13 mouse cellular contexts compared by ENCODE assay signal in genomic region chr6:59303031-59303430, GRCm38 (mm10).
DNase-seq lines count a peak whose midpoint lies in the region.
"Had no signal": no experiment of that assay in that cellular context is flagged by ENCODE, and none has a peak within 500 bp of the region (broad histone marks: within the 10 kb centered on the region; RNA-seq: fewer than 3 reads in every experiment).

No protein-coding gene starts in this region.

- peak; percentile 1 for DNase-seq in embryo, embryonic 10.5 days (ENCODE audit: low spot score)
- DNase-seq in embryo, embryonic 9.5 days (ENCODE audit: extremely low spot score) = no peak
- peak; percentile 19 to 27 for DNase-seq in heart, postnatal 10 days
- DNase-seq in heart, postnatal 36 days = no peak
- peak; percentile 63 for DNase-seq in cerebellum, adult 9-11 months
- peak; percentile 62 for DNase-seq in skeletal muscle tissue, adult 2 months (ENCODE audit: low read depth, low spot score)
- DNase-seq in urinary bladder, postnatal 4 days (ENCODE audit: low spot score in 2 of 2) = no peak
- DNase-seq in kidney, postnatal 4 days = no peak
- DNase-seq: adrenal gland, adult 2 months; gastrocnemius, postnatal 14 days; kidney, postnatal 10 days; liver, postnatal 0 days; thymus, adult 18-20 months had no signal

- intact Hi-C loops in heart, postnatal 10 days (cut with DNase I) = no loop called here
- intact Hi-C loops in heart, postnatal 36 days (cut with DNase I) = no loop called here

Comparison
In these comparisons a context has a peak if more than half of its experiments do, and no peak if none do; other contexts are left out.
1. DNase-seq: peak in embryo, embryonic 10.5 days (single experiment), heart, postnatal 10 days (2 of 2), cerebellum, adult 9-11 months (single experiment) and skeletal muscle tissue, adult 2 months (single experiment); none in embryo, embryonic 9.5 days (single experiment), heart, postnatal 36 days (0 of 2), urinary bladder, postnatal 4 days (0 of 2) and kidney, postnatal 4 days (0 of 2).